Comparison of ENCODE assay signal across 11 mouse cellular contexts in the genomic region with DNA sequence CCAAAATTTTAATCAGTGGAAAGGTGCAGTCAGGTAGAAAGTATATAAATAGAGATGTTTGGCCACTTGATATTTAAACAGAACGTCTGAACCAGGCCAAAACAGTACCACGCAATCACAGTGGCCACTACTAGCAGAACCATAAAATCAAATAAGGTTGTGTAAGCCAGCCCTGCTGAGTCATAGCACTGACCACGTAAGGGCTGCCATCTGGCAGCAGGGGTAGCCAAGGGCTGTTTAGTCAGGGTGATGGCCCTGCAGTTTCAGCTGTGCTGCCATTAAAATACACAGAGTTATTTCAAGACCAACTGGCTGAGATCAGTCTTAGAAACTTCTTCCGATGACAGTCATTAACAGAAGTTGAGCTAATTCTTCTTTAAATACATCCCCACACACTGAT. TPM values are rescaled to one million over a fixed set of nuclear protein-coding genes. Genes with fewer than 3 reads are reported as not detected.
DNase-seq lines count a peak whose midpoint lies in the region; ATAC-seq lines count a peak whose summit lies in the region.
"Had no signal": no experiment of that assay in that cellular context is flagged by ENCODE, and none has a peak within 500 bp of the region (broad histone marks: within the 10 kb centered on the region; RNA-seq: fewer than 3 reads in every experiment).

No protein-coding gene starts in this region.

- no peaks in the 10 kb centered on the region for H3K36me3 ChIP-seq in forebrain, embryonic 14.5 days (ENCODE audit: control insufficient read depth, insufficient read depth, low read length)
- no peaks in the 10 kb centered on the region for H3K36me3 ChIP-seq in midbrain, embryonic 16.5 days (ENCODE audit: control insufficient read depth, insufficient read depth, low read length)
- H3K36me3 ChIP-seq: liver, embryonic 12.5 days had no signal

- H3K9me3 ChIP-seq in forebrain, embryonic 14.5 days (replicated peaks; ENCODE audit: control insufficient read depth, low read length): no peaks in the 10 kb centered on the region
- H3K9me3 ChIP-seq in midbrain, embryonic 16.5 days (replicated peaks; ENCODE audit: control insufficient read depth, low read length, poor library complexity, severe bottlenecking): no peaks in the 10 kb centered on the region
- H3K9me3 ChIP-seq: liver, embryonic 12.5 days had no signal

- no peak overlapping the region for H3K4me3 ChIP-seq in forebrain, embryonic 14.5 days (ENCODE audit: low read depth, low read length)
- no peak overlapping the region for H3K4me3 ChIP-seq in midbrain, embryonic 16.5 days (ENCODE audit: low read depth, low read length)
- H3K4me3 ChIP-seq: liver, embryonic 12.5 days had no signal

- intact Hi-C loops in gastrocnemius, postnatal 14 days (cut with DNase I; ENCODE audit: low total_unique reads): no loop called here
- intact Hi-C loops in left cerebral cortex, postnatal 36 days (cut with DNase I): no loop called here

- 0 out of 2 replicates have a peak, but pooled peaks have one; percentile 29 for ATAC-seq in monocyte, adult 5-6 weeks (replicated peaks; ENCODE audit: insufficient number of reproducible peaks, low FRiP score, low TSS enrichment, poor library complexity, severe bottlenecking)
- no peak for ATAC-seq in forebrain, embryonic 14.5 days
- no peak for ATAC-seq in midbrain, embryonic 16.5 days
- ATAC-seq: liver, embryonic 12.5 days had no signal

- no peaks in the 10 kb centered on the region for H3K27me3 ChIP-seq in forebrain, embryonic 14.5 days (replicated peaks; ENCODE audit: control insufficient read depth, insufficient read depth, low read length)
- H3K27me3 ChIP-seq in midbrain, embryonic 16.5 days (ENCODE audit: control insufficient read depth, insufficient read depth, low read depth, low read length): no peaks in the 10 kb centered on the region

- 58% methylated on average over 4 of the region's 4 CpGs for WGBS in forebrain, embryonic 14.5 days
- 87% methylated on average over 4 of the region's 4 CpGs for WGBS in midbrain, embryonic 16.5 days

- H3K4me1 ChIP-seq in forebrain, embryonic 14.5 days (ENCODE audit: control insufficient read depth, insufficient read depth, low read length): no peaks in the 10 kb centered on the region; the same call in 1 of the 2 replicates
- peaks cover 1% of the 10 kb centered on the region; the same call in 1 of the 2 replicates for H3K4me1 ChIP-seq in midbrain, embryonic 16.5 days (ENCODE audit: control insufficient read depth, insufficient read depth, low read length)

- no peak overlapping the region for H3K4me2 ChIP-seq in forebrain, embryonic 14.5 days (ENCODE audit: low read length)
- H3K4me2 ChIP-seq in midbrain, embryonic 16.5 days (ENCODE audit: low read length): no peak overlapping the region
- H3K4me2 ChIP-seq: liver, embryonic 12.5 days had no signal

- H3K9ac ChIP-seq in forebrain, embryonic 14.5 days (ENCODE audit: low read length): no peak overlapping the region
- no peak overlapping the region for H3K9ac ChIP-seq in midbrain, embryonic 16.5 days (ENCODE audit: low read depth, low read length)
- H3K9ac ChIP-seq: liver, embryonic 12.5 days had no signal

- no peak overlapping the region for H3K27ac ChIP-seq in forebrain, embryonic 14.5 days (ENCODE audit: low read depth, low read length)
- H3K27ac ChIP-seq in midbrain, embryonic 16.5 days (ENCODE audit: low read length): no peak overlapping the region
- H3K27ac ChIP-seq: liver, embryonic 12.5 days had no signal

- peak; percentile 19 for DNase-seq in kidney, adult 11 months
- no peak for DNase-seq in kidney, postnatal 4 days
- peak; percentile 95 for DNase-seq in brain, adult 2 months (ENCODE audit: low read depth, low spot score)
- peak; percentile 71 for DNase-seq in gastrocnemius, postnatal 14 days
- DNase-seq in forebrain, embryonic 14.5 days (ENCODE audit: low spot score): no peak
- DNase-seq in left cerebral cortex, postnatal 36 days (ENCODE audit: low spot score in 2 of 2): no peak

RNA-seq across cellular contexts. Expression of gene Hexa, which starts 5.5 kb away (rescaled TPM):
- total RNA-seq in gastrocnemius, postnatal 14 days (2021): 10 to 100 TPM; 21.2 to 22.4 TPM
- total RNA-seq in monocyte, adult 5-6 weeks (2017): 97.3 to 114 TPM (median 107 TPM) in 3 replicates
- polyA plus RNA-seq in forebrain, embryonic 14.5 days (2014; fragmentation: Nextera tagmentation; extraction: Ambion mirVana): 60.7 and 61.6 TPM in 2 replicates
- 60.4 and 62.4 TPM in 2 replicates for polyA plus RNA-seq in midbrain, embryonic 16.5 days (2015; fragmentation: Nextera tagmentation; extraction: Ambion mirVana)
- total RNA-seq in left cerebral cortex, postnatal 36 days (2021): 10 to 100 TPM; 47.0 to 50.8 TPM

RNA-seq across cellular contexts. Expression of gene Tmem202, which starts 5.8 kb away (rescaled TPM):
- total RNA-seq in gastrocnemius, postnatal 14 days (2021): under 1 TPM; 0.42 to 0.43 TPM
- 0.39 TPM in 1 of 3 replicates, not detected in the others for total RNA-seq in monocyte, adult 5-6 weeks (2017)
- 0.27 and 0.82 TPM in 2 replicates for polyA plus RNA-seq in forebrain, embryonic 14.5 days (2014; fragmentation: Nextera tagmentation; extraction: Ambion mirVana)
- polyA plus RNA-seq in midbrain, embryonic 16.5 days (2015; fragmentation: Nextera tagmentation; extraction: Ambion mirVana): 0.94 and 0.97 TPM in 2 replicates
- total RNA-seq in left cerebral cortex, postnatal 36 days (2021): 1 to 10 TPM; 3.9 to 5.3 TPM
- total RNA-seq: ES-E14 had no signal
- polyA plus RNA-seq: kidney, embryonic 16.5 days; liver, embryonic 12.5 days had no signal

RNA-seq across cellular contexts. Expression of gene Celf6, which starts 43.8 kb away (rescaled TPM):
- total RNA-seq in gastrocnemius, postnatal 14 days (2021): not detected
- total RNA-seq in monocyte, adult 5-6 weeks (2017): not detected in 3 replicates
- 14.0 and 20.3 TPM in 2 replicates for polyA plus RNA-seq in forebrain, embryonic 14.5 days (2014; fragmentation: Nextera tagmentation; extraction: Ambion mirVana)
- polyA plus RNA-seq in midbrain, embryonic 16.5 days (2015; fragmentation: Nextera tagmentation; extraction: Ambion mirVana): 64.7 and 65.0 TPM in 2 replicates
- 10 to 100 TPM; 21.4 to 28.7 TPM for total RNA-seq in left cerebral cortex, postnatal 36 days (2021)

RNA-seq across cellular contexts. Expression of gene Arih1, which starts 47.5 kb away (rescaled TPM):
- total RNA-seq in gastrocnemius, postnatal 14 days (2021): 10 to 100 TPM; 77.7 to 82.2 TPM
- 109 to 145 TPM (median 136 TPM) in 3 replicates for total RNA-seq in monocyte, adult 5-6 weeks (2017)
- polyA plus RNA-seq in forebrain, embryonic 14.5 days (2014; fragmentation: Nextera tagmentation; extraction: Ambion mirVana): 13.6 and 14.1 TPM in 2 replicates
- 14.3 and 17.1 TPM in 2 replicates for polyA plus RNA-seq in midbrain, embryonic 16.5 days (2015; fragmentation: Nextera tagmentation; extraction: Ambion mirVana)
- 100 to 1,000 TPM; 101 to 125 TPM for total RNA-seq in left cerebral cortex, postnatal 36 days (2021)

Comparison
In these comparisons a context has a peak if more than half of its experiments do, and no peak if none do; other contexts are left out.
1. DNase-seq: peak in kidney, adult 11 months (single experiment), brain, adult 2 months (single experiment) and gastrocnemius, postnatal 14 days (single experiment); none in kidney, postnatal 4 days (0 of 2), forebrain, embryonic 14.5 days (single experiment) and left cerebral cortex, postnatal 36 days (0 of 2).
2. RNA of gene Celf6, which starts 43.8 kb away (total RNA-seq): 21.4 to 28.7 TPM in left cerebral cortex, postnatal 36 days; not detected in gastrocnemius, postnatal 14 days and not detected in monocyte, adult 5-6 weeks; every median in the first group is over 10 times any median in the second.